Mouse (Mus musculus): ENCODE measurements at regions not wholly inside any gene's neighbourhood (a gene's known extent, or its start where the extent isn't known, plus 50 kb on each side); places are given as distances from the start of the nearest gene placed in this dataset.

DNA sequence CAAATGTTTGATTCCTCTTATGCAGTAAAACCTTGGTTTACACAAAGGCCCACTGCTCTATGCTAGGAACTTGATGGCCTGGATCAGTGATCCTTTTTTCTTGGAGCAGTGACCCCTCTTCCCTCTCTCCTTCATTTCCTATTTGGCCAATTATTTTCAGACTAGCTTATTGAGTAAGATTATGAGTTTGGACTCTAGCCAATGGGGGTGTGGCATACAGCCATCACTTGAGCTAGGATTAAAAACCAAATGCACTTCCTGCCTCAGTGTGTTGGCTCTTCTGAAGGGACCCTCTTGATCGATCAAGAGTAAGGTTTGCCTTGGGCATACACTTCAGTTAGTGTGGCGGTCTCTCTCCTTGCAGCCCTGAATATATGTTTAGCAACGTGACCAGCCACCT lies 1172.6 kb upstream of the Gulo start:
- no peak overlapping the region for H3K4me3 ChIP-seq (ENCODE audit: low read depth, low read length)
- no peak for ATAC-seq (replicated peaks; ENCODE audit: insufficient number of reproducible peaks, low FRiP score, low TSS enrichment, low read depth)
- DNase-seq (ENCODE audit: low spot score): no peak
- H3K4me1 ChIP-seq (ENCODE audit: control insufficient read depth, insufficient read depth, low read length): no peaks in the 10 kb centered on the region
- H3K9me3 ChIP-seq (replicated peaks; ENCODE audit: control insufficient read depth, low read length): no peaks in the 10 kb centered on the region
- no peak overlapping the region for H3K27ac ChIP-seq (replicated peaks; ENCODE audit: low read depth, low read length)
- no peak overlapping the region for H3K9ac ChIP-seq (replicated peaks; ENCODE audit: low read length)
- no peaks in the 10 kb centered on the region for H3K27me3 ChIP-seq (ENCODE audit: control insufficient read depth, insufficient read depth, low read length)
- 79% methylated on average over 3 of the region's 3 CpGs for WGBS
- no peaks in the 10 kb centered on the region for H3K36me3 ChIP-seq (replicated peaks; ENCODE audit: control insufficient read depth, insufficient read depth, low read depth, low read length)
- H3K4me2 ChIP-seq (ENCODE audit: low read depth, low read length): no peak overlapping the region

DNA sequence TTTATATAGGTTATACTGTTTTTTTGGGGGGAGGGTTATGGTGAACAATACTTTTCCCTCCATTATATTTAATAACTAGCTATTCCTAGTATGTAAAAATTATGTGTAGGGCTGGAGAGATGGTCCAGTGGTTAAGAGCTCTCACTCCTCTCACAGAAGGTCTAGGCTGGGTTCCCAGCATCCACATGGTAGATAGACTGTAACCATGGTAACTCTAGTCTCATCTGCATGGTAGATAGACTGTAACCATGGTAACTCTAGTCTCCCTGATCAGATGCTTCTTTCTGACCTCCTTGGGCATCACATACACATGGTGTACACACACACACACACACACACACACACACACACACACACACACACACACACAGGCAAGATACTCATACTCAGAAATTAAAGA lies 1170.5 kb upstream of the Gulo start:
- no peaks in the 10 kb centered on the region for H3K4me1 ChIP-seq (ENCODE audit: control insufficient read depth, insufficient read depth, low read length)
- no peaks in the 10 kb centered on the region for H3K27me3 ChIP-seq (ENCODE audit: control insufficient read depth, insufficient read depth, low read length)
- no peak overlapping the region for H3K27ac ChIP-seq (replicated peaks; ENCODE audit: low read depth, low read length)
- DNase-seq (ENCODE audit: low spot score) (no peak), ATAC-seq (replicated peaks; ENCODE audit: insufficient number of reproducible peaks, low FRiP score, low TSS enrichment, low read depth) (no peak)
- H3K9ac ChIP-seq (replicated peaks; ENCODE audit: low read length): no peak overlapping the region
- no peak overlapping the region for H3K4me3 ChIP-seq (ENCODE audit: low read depth, low read length)
- no peak overlapping the region for H3K4me2 ChIP-seq (ENCODE audit: low read depth, low read length)
- no peaks in the 10 kb centered on the region for H3K9me3 ChIP-seq (replicated peaks; ENCODE audit: control insufficient read depth, low read length)
- no peaks in the 10 kb centered on the region for H3K36me3 ChIP-seq (replicated peaks; ENCODE audit: control insufficient read depth, insufficient read depth, low read depth, low read length)

DNA sequence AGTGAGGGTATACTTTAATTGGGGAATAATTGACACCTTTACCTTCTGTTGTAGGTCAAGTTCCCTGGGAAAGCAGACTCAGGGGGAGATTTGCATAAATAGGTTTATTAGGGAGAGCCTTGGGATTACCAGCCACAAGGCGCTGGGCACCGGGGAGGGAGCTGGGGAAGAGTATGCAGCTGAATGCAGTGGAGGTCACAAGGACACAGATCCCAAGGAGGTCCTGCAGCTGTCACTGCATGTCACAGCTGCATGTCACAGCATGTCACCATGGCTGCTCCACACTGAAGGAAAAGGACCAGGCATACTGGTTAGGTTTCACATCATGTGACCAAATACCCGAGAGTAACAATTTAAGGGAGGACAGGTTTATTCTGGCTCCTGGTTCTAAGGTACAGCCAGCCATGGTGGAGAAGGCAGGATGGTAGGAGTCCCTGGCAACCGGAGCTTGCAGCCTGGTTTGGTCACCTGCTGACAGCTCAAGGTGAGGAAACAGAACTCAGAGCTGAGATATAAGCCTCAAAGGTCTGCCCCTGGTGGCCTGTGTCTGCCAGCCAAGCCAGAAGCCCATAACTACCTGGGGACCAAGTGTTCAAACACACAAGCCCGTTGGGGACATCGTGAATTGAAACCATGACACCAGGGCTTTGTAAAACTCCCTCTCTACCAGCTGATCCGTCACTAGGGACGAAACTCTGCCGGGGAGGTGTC lies 1169.5 kb upstream of the Gulo start:
- H3K27me3 ChIP-seq (ENCODE audit: control insufficient read depth, insufficient read depth, low read length): no peaks in the 10 kb centered on the region
- no peaks in the 10 kb centered on the region for H3K4me1 ChIP-seq (ENCODE audit: control insufficient read depth, insufficient read depth, low read length)
- no peak overlapping the region for H3K9ac ChIP-seq (replicated peaks; ENCODE audit: low read length)
- ATAC-seq (replicated peaks; ENCODE audit: insufficient number of reproducible peaks, low FRiP score, low TSS enrichment, low read depth) (no peak), DNase-seq (ENCODE audit: low spot score) (no peak)
- no peak overlapping the region for H3K4me3 ChIP-seq (ENCODE audit: low read depth, low read length)
- H3K4me2 ChIP-seq (ENCODE audit: low read depth, low read length): no peak overlapping the region
- no peaks in the 10 kb centered on the region for H3K9me3 ChIP-seq (replicated peaks; ENCODE audit: control insufficient read depth, low read length)
- H3K36me3 ChIP-seq (replicated peaks; ENCODE audit: control insufficient read depth, insufficient read depth, low read depth, low read length): no peaks in the 10 kb centered on the region
- 45% methylated on average over 9 of the region's 9 CpGs for WGBS
- H3K27ac ChIP-seq (replicated peaks; ENCODE audit: low read depth, low read length): no peak overlapping the region

DNA sequence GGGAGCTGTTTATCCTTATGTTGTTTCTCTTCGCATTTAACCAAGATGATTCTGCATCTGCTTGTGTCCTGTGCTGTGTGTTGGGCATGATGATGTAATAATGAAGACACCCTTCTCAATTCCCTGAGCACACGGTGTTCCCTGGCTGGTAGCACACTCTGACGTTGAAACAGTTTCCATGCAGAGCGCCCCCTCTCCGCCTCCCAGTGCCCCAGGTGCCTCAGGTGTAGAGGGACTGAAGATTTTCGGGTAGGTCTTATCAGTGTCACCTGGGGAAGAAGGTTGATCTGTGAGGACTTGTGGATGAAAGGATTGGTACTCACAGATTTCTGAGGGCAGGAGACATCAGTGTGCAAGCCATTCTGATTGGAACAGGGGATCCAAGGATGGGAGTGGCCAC lies 1167.7 kb upstream of the Gulo start:
- no peaks in the 10 kb centered on the region for H3K36me3 ChIP-seq (replicated peaks; ENCODE audit: control insufficient read depth, insufficient read depth, low read depth, low read length)
- DNase-seq (ENCODE audit: low spot score): no peak
- no peak for ATAC-seq (replicated peaks; ENCODE audit: insufficient number of reproducible peaks, low FRiP score, low TSS enrichment, low read depth)
- no peak overlapping the region for H3K27ac ChIP-seq (replicated peaks; ENCODE audit: low read depth, low read length)
- H3K9ac ChIP-seq (replicated peaks; ENCODE audit: low read length): no peak overlapping the region
- H3K27me3 ChIP-seq (ENCODE audit: control insufficient read depth, insufficient read depth, low read length): no peaks in the 10 kb centered on the region
- no peak overlapping the region for H3K4me2 ChIP-seq (ENCODE audit: low read depth, low read length)
- H3K9me3 ChIP-seq (replicated peaks; ENCODE audit: control insufficient read depth, low read length): no peaks in the 10 kb centered on the region
- 65% methylated on average over 6 of the region's 6 CpGs for WGBS
- no peak overlapping the region for H3K4me3 ChIP-seq (ENCODE audit: low read depth, low read length)
- no peaks in the 10 kb centered on the region for H3K4me1 ChIP-seq (ENCODE audit: control insufficient read depth, insufficient read depth, low read length)

DNA sequence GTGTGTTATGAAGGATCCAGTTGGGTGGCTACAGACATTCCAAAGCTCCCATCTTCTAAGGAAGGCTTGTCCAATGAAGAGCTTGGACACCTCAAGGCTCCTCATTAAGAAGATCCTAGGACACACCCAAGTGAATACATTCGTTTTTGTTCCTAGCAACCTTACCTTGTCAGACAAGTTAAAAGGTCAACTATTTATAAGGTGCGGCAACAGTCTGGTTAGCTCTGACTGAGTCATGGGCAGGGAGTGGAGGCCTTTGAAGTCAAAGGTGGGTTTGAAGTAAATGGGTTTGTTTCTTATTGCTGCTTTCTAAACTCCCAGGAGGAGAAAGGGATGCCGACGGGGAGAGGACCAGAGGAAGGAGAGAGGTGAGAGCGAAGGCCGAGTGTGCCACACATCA lies 1167.1 kb upstream of the Gulo start:
- Histone ChIP-seq H3K27ac (replicated peaks; ENCODE audit: low read depth, low read length) (no peak overlapping the region), H3K27me3 (ENCODE audit: control insufficient read depth, insufficient read depth, low read length) (no peaks in the 10 kb centered on the region), H3K36me3 (replicated peaks; ENCODE audit: control insufficient read depth, insufficient read depth, low read depth, low read length) (no peaks in the 10 kb centered on the region), H3K9ac (replicated peaks; ENCODE audit: low read length) (no peak overlapping the region), H3K4me3 (ENCODE audit: low read depth, low read length) (no peak overlapping the region), H3K4me1 (ENCODE audit: control insufficient read depth, insufficient read depth, low read length) (no peaks in the 10 kb centered on the region), H3K4me2 (ENCODE audit: low read depth, low read length) (no peak overlapping the region), H3K9me3 (replicated peaks; ENCODE audit: control insufficient read depth, low read length) (no peaks in the 10 kb centered on the region)
- ATAC-seq (replicated peaks; ENCODE audit: insufficient number of reproducible peaks, low FRiP score, low TSS enrichment, low read depth) (no peak), DNase-seq (ENCODE audit: low spot score) (no peak)
- WGBS: 61% methylated on average over 6 of the region's 6 CpGs

DNA sequence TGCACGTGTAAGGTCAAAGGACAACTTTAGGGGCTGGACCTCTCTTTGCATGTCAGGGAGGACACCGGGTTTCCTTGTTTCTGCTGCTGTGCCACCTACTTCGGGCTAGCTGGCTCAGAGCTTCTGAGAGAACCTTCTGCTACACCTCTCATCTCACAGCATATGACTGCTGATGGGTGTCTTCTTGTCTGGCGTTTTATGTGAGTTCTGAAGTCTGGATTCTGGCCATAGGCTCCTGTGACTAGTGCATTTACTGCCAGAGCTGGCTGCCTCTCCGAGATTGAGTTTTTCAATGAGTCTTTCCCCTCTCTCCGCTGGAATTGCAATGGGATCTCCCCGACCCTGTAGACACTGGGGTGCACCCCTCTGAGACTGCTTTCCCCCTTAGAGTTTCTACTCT lies 1165.9 kb upstream of the Gulo start:
- Histone ChIP-seq H3K4me3 (ENCODE audit: low read depth, low read length) (no peak overlapping the region), H3K36me3 (replicated peaks; ENCODE audit: control insufficient read depth, insufficient read depth, low read depth, low read length) (no peaks in the 10 kb centered on the region)
- 83% methylated on average over 7 of the region's 7 CpGs for WGBS

DNA sequence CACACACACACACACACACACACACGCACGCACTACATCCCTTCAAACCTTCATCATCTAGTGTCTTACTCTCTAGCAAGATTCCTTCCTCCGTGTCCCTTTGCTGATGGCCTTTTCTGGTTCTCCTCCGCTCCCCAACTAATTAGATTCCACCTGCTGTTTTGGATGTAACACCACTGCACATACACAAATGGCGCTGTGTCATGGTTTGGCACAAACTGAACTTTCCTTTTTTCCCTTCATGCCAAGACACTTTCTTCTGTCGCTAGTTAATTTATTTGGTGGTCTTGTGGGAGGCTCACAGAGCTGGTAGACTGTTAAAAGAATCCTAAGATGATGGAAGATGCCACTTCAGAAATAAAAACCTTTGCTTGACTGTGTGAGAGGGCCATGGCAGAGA lies 1161.8 kb upstream of the Gulo start:
- Histone ChIP-seq H3K4me1 (ENCODE audit: control insufficient read depth, insufficient read depth, low read length) (no peaks in the 10 kb centered on the region), H3K4me2 (ENCODE audit: low read depth, low read length) (no peak overlapping the region), H3K36me3 (replicated peaks; ENCODE audit: control insufficient read depth, insufficient read depth, low read depth, low read length) (no peaks in the 10 kb centered on the region), H3K9ac (replicated peaks; ENCODE audit: low read length) (no peak overlapping the region), H3K9me3 (replicated peaks; ENCODE audit: control insufficient read depth, low read length) (no peaks in the 10 kb centered on the region), H3K27me3 (ENCODE audit: control insufficient read depth, insufficient read depth, low read length) (no peaks in the 10 kb centered on the region), H3K4me3 (ENCODE audit: low read depth, low read length) (no peak overlapping the region), H3K27ac (replicated peaks; ENCODE audit: low read depth, low read length) (no peak overlapping the region)
- DNase-seq (ENCODE audit: low spot score) (no peak), ATAC-seq (replicated peaks; ENCODE audit: insufficient number of reproducible peaks, low FRiP score, low TSS enrichment, low read depth) (no peak)
- 92% methylated on average over 6 of the region's 6 CpGs for WGBS

More for the DNA sequence above, 1165.9 kb upstream of the Gulo start:
- no peaks in the 10 kb centered on the region for H3K4me1 ChIP-seq (ENCODE audit: control insufficient read depth, insufficient read depth, low read length)
- no peak for DNase-seq (ENCODE audit: low spot score)
- no peaks in the 10 kb centered on the region for H3K9me3 ChIP-seq (replicated peaks; ENCODE audit: control insufficient read depth, low read length)
- no peaks in the 10 kb centered on the region for H3K27me3 ChIP-seq (ENCODE audit: control insufficient read depth, insufficient read depth, low read length)
- H3K27ac ChIP-seq (replicated peaks; ENCODE audit: low read depth, low read length): no peak overlapping the region
- H3K4me2 ChIP-seq (ENCODE audit: low read depth, low read length): no peak overlapping the region
- no peak overlapping the region for H3K9ac ChIP-seq (replicated peaks; ENCODE audit: low read length)
- no peak for ATAC-seq (replicated peaks; ENCODE audit: insufficient number of reproducible peaks, low FRiP score, low TSS enrichment, low read depth)

DNA sequence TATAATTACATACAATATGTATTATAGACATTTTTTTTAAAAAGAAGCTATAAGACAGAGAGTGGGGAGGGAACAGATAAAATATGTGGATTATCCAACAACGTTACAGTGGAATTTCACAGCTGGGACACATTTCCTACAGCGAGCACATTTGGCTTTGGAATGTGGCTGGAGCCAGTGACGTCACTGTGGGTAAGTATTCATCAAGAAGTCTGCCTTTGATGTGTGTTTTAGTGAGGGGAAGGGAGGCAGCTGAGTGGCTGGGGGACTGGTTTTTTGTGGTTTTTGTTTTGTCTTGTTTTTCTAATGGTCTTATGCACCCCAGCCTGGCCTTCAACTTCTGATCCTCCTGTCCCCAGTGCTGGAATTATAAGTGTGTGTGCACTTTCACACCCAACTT lies 1161.2 kb upstream of the Gulo start:
- Histone ChIP-seq H3K27me3 (ENCODE audit: control insufficient read depth, insufficient read depth, low read length) (no peaks in the 10 kb centered on the region), H3K9ac (replicated peaks; ENCODE audit: low read length) (no peak overlapping the region), H3K4me2 (ENCODE audit: low read depth, low read length) (no peak overlapping the region), H3K36me3 (replicated peaks; ENCODE audit: control insufficient read depth, insufficient read depth, low read depth, low read length) (no peaks in the 10 kb centered on the region), H3K9me3 (replicated peaks; ENCODE audit: control insufficient read depth, low read length) (no peaks in the 10 kb centered on the region), H3K4me1 (ENCODE audit: control insufficient read depth, insufficient read depth, low read length) (no peaks in the 10 kb centered on the region), H3K27ac (replicated peaks; ENCODE audit: low read depth, low read length) (no peak overlapping the region), H3K4me3 (ENCODE audit: low read depth, low read length) (no peak overlapping the region)
- WGBS: 16% methylated on average over 3 of the region's 3 CpGs
- DNase-seq (ENCODE audit: low spot score) (peak; percentile 75), ATAC-seq (replicated peaks; ENCODE audit: insufficient number of reproducible peaks, low FRiP score, low TSS enrichment, low read depth) (no peak)
